Mouse (Mus musculus) G1E (cell line): Measurements from ENCODE around the gene Arhgap33.

Source experiments
- CTCF ChIP-seq: IDR thresholded peaks from 2 replicates; pipeline ENCODE4 v1.5.1; 2012; ENCODE audit warnings: low read depth, low read length, inconsistent platforms, mixed read lengths
- GATA1 ChIP-seq: IDR thresholded peaks from 2 replicates; pipeline ENCODE4 v1.6.1; 2012; ENCODE audit warnings: borderline replicate concordance, low read length, inconsistent platforms, mixed read lengths
- GATA2 ChIP-seq: IDR thresholded peaks from 2 replicates; pipeline ENCODE4 v1.6.1; 2012; ENCODE audit warnings: low read depth, low read length, inconsistent platforms, borderline replicate concordance
- POLR2AphosphoS5 ChIP-seq: IDR thresholded peaks from 2 replicates; pipeline ENCODE4 v1.6.1; 2012; ENCODE audit warnings: low read depth, low read length, inconsistent platforms; ENCODE audit not compliant: insufficient replicate concordance
- TAL1 ChIP-seq: conservative IDR thresholded peaks from 2 replicates; pipeline ENCODE4 v1.6.1; 2012; ENCODE audit warnings: low read depth, low read length, inconsistent platforms, mixed read lengths

GRCm38 (mm10) chr7:30553810-30554584 lies 19.1 kb upstream of the Arhgap33 start:
- TF ChIP-seq CTCF (no peak), POLR2AphosphoS5 (no peak), GATA1 (no peak), GATA2 (no peak), TAL1 (no peak)
